Mouse (Mus musculus) gastrocnemius, adult 18-20 months (tissue): ENCODE measurements at regions not wholly inside any gene's neighbourhood (a gene's known extent, or its start where the extent isn't known, plus 50 kb on each side); places are given as distances from the start of the nearest gene placed in this dataset.

Experiments used
- DNase-seq: peaks from one replicate; pipeline ENCODE4 v3.0.0; 2021; ENCODE audit warnings: low spot score

DNA sequence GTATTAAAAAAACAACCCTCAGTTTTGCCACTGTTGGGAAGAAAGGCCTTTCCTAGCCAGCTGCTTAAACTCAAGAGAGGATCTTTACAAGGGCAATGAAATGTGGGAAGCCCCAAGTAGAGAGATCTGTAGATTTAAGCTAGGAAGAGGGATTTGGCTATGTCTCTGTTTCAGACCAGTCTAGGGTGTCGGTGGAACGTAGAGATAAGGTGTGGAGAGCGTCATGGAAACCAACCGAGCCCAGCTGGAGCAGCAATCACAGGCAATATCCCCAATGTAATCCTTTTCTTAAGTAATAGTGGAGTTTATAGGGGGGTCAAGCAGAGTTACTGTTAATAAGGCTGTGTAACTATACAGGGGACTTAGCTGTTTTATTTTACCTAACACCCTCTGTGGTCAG, 204.6 kb upstream of the Mme start:
- DNase-seq: no peak

DNA sequence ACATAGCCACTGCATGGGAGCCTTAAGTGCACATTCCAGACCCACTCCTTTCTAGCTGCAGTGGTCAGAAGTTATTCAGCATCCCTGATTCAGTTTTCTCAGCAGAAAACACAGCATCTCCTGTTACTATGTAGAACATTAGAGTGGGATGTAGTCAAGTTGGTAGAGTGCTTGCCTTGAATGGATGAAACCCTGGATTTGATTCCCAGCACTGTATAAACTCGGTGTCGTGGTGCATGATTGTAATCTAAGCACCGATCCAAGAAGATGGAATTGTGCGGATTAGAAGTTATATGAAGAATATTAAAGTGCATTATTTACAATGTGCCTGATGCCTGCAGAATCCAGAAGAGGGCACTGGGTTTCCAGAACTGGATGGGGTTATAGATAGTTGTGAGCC, 170.6 kb upstream of the Mme start:
- DNase-seq: no peak

DNA sequence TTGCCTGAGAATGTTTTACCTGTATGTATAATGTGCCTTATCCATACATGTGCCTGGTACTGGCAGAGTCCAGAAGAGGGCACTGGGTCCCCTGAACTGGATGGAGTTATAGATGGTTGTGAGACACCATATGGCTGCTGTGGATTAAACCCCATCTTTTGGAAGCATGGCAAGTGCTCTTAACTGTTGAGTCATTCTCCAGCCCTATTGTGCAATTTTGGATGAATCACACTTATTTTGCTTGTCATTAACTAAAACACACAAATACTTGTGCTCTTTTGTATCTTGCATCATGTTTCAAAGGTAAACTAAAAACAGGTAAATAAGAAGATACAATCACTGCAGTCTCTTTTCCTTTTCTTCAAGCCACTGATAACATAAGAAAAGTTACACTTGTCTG, 168.3 kb upstream of the Mme start:
- DNase-seq: no peak

DNA sequence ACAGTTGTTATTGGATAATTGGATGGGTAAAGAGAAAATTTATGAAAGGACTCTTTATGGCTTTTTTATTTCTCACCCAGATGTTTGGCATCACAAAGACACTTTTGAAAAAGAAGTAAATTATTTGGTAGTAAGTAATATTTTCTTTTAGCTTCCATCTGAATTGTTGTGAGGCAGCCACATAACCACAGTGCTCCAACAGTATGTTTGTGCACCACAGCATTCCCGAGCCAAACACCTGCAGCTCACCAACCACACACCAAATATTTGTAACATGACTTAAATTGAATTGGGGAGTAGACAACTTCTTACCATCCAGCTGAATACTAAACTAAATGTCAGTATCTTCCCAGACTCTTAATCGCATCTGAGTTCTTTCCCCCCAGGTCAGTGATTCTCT, 163.2 kb upstream of the Mme start:
- DNase-seq: no peak

DNA sequence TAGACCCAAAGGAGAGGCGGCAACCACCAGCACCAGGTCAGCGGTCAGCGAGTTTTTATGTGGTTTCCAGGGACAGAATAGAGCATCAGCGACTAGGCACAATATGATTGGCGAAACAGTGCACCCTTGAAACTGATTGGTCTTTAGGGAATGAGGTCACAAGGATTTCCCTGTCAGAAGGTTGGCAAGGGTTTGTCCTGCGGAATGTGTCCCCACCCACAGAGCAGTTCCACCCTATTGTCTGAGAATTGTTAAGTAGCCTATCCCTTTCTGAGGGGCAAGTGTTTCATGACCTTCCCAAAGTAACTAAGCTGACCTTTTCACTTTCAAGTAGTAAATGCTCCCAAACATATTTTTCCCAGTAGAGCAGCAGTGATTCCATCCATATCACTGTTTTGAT, 159.2 kb upstream of the Mme start:
- no peak for DNase-seq

DNA sequence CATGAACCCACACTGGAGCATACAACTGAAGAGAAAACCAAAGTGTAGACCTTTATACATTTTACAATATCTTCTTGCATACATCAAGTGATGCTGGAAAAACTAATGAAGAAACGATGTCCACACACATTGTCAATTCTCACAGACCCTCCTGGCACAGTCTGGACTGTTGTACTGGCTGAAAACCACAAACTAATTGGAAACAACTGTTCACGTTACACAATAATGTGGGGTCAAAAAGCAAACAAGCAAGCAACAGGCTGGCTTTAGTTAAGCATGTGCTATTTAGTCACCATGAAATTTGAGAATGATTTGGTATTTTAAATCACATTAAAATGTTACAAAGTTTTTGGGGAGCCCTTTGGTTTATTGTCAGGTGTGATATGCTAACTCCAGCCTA, 155.9 kb upstream of the Mme start:
- DNase-seq: peak; percentile 20

DNA sequence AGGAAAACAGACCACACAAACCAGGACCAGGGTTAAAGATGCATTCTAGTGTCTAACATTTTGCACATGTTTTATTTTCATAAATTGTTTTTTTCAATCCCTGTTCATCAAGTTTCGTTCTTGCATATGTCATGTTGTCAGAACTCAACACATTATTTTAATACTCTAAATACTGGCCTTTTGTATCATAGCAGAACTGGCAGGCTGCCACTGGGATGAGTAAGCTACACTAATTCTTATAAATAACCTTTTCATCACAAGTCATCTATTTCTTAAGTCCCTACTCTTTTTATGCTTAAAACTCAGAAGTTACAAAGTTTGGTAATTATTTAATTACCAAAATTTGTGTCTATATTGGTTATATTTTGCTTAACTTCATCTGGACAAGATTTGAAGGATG, 148.4 kb upstream of the Mme start:
- peak; percentile 16 for DNase-seq

DNA sequence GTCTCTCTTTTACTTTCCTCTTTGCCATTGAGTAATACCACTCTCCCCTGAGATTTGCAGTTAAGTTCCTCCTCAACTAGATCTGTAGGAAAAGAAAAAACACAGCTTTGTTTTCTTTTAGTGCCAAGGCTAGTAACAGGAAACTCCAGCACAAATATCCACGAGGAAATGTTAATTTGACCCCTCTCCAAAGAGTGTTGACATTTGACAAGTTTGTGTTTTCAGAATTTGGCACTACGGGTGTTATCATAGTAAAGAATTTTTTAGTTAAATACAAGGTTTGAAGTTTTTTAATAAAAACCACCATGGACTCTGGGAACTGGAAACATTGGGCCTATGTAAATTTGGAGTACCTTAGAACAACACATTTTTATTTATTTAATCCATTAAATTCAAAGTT, 126.1 kb upstream of the Mme start:
- DNase-seq: no peak

DNA sequence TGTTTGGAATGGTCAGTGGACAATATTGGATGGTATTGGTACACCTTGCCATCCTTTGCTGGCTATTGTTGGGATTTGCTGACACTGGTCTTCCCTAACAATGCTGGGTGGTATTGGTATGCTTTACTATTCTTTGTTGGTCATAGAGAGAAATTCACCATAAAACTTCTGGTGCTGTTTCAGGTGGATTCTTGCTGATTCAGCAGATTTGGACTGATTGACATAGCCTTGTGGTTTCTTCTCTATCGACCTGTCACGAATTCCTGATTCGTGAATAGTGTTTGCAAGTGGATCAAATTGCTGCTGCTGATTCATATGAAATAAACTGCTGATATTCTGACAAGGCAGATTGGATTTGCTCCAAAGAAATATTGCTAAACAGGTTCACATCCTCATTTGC, 109.5 kb upstream of the Mme start:
- no peak for DNase-seq

DNA sequence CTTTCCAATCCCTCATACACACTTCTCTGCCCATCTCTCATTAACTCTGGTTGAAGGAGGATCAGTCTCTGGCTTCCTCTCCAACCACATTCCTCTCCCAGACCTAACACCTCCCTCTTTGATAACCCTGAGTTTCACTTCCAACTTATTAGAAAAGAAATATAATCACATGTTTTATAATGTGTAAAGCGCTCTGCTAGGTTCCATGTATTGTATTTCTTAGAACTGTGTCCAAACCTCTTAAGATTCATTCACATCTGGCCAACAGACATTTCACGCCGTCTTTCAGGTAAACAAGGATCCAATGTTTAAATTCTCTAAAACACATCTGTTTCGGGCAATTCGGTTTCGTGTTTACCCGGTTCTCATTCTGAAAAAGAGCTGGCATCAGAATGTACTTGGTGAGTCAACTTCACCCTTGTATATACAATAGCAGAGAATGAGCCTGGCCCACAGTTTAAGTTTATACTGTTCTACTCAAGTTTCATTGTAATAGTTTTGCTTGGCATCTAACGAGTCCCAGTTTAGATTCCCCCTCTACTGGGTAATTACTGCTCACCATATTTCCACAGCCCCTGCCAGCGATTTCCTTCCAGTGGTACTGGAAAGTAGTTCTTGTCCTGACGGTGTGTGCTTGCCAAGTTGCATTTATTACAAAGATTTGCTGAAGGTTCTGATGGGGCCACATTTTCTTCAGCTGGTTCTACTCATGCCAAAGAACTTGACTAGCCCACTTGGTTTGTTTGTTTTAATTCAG, 103.8 kb upstream of the Mme start:
- DNase-seq: peak; percentile 18

DNA sequence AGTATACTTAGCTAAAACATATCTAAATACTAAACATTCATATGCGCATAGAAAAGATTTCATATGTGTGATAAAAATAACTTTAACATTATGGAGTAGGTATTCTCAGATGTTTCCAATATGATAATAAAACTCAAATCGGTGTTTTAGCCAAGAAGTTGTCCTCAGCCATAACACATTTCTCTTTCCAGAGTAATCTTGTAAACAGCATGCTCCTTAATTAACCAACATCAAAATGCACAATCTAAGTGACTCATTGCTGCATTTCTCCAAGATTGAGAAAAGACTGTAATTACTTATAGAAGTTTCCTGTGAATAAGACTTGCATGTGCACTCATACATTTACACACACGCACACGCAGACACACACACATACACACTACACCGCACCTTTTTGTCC, 95.1 kb upstream of the Mme start:
- no peak for DNase-seq

DNA sequence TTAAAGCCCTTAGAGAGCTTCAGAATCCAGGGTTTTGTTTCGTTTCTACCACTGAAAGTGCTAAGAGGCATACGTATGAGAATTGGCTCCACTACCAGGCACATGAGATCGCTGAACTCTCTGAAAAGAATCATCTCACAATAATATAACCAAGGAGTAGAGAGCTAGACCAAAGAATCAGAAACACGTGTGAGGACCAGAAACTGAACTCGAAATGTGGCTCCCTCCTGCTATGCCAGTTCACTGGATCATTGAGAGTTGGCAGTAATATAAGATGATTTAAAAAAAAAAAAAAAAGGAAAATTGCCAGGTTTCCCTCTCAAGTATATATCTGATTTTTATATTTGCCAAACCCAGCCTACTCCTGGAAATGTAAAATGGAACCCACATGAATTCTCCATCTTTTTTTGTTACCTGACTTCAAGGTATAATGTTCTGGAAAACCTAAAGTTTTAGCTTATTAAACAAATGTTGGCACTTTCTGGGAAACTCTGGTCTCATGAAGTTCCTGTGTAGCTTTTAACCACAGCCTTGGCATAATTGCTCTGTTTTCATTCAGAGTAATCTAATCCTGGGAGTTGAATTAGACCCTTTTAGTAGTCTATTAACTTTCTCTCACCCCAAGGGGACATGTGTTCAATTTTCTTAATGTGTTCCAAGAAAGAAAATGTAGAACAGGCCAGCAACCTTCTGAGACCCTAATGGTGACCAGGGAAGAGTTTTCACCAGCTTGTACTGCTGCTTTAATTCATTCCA, 58.7 kb upstream of the Mme start:
- DNase-seq: no peak

DNA sequence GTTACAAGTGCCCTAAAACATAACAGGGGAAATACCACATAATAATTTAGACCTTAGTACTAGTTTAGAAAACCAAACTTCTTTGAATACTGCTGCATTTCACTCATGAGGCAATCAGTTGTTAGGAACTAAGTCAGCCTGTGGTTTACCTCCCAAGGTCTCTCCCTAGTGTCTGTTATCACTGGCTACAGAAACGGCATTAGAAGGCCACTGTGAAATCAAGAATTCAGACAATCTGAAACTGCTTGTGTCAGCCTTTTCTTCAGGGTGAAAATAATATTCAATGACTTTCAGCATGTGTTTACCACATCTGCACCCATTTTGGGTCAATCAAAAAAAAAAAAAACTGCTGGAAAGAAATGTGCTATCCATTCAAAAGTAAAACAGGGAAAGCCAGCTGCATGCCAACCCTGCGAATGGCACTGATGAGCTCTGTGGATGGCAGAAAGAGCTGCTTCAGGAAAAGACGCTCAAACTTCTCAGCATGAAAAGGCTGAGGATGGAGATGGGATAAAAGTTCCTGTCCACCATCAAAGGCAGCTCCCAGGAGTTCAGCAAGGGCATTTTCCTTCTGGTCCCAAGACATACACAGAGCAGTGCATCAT, 53.4 kb upstream of the Mme start:
- DNase-seq: no peak
